Mouse (Mus musculus): ENCODE measurements around the gene Glis3.
A peak's percentile ranks its signal among the peaks of the same experiment; 100 is the strongest.

Gene Glis3

DNA sequence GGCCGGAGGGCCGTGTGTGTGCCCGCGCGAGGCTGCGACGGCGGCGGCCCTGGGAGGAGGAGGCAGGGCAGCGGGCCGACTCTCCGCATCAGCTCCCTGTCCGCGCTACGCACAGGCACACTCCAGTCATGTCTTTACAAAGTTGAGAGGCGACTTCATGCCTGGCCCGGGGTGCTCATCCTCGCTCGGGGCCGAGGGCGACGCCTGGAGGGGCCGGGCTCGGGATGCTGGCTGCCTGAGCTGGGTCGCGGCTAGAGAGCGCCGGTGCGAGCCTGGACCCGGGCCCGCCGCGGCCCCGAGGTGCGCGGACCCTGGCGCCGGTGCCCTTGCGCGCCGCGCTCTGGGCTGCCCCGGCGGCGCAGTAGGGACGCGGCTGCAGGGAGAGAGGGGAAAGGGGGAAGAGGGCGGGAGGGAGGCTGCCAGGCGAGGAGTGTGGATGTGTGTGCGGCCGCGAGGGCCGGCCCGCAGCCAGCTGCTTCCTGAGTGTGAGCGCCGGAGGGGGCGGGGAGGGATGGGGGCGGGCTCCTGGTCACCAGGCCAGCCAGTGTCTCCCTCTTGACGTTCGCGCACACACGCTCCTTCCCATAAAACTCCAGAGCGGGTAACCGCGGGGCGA lies at the start of gene Glis3:
TSS of gene Glis3 (minus strand) at position 302 of the 616 bp plus-strand sequence.
- peak; percentile 69 for DNase-seq

- peak; percentile 81 for DNase-seq
Measured at GRCm38 (mm10) chr19:28726161-28726880, 46.4 kb upstream of the Glis3 start.

- DNase-seq: no peak
Measured at GRCm38 (mm10) chr19:28724641-28725040, 44.8 kb upstream of the Glis3 start.

- no peak for DNase-seq
Measured at GRCm38 (mm10) chr19:28722626-28723025, 42.7 kb upstream of the Glis3 start.

- DNase-seq: no peak
Measured at GRCm38 (mm10) chr19:28721834-28722233, 42.0 kb upstream of the Glis3 start.

DNA sequence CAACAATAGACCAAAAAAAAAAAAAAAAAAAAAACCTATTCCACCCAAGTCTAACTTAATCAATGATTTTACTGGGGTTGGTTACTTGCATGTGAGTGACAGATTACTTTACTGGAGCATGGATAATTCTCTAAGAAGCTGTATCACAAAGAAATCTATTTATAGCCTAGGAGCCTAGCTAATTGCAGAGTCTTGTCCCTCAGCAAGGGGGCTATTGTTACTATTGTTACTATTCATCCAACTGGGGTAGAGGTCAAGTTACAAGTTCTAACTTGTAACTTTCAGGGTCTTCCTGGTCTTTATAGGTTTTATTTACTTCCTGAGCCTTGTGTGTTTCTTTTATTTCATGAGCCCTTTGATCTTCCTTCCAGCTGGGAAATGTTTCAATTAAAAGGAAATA lies 40.1 kb upstream of the Glis3 start:
- DNase-seq: no peak

DNA sequence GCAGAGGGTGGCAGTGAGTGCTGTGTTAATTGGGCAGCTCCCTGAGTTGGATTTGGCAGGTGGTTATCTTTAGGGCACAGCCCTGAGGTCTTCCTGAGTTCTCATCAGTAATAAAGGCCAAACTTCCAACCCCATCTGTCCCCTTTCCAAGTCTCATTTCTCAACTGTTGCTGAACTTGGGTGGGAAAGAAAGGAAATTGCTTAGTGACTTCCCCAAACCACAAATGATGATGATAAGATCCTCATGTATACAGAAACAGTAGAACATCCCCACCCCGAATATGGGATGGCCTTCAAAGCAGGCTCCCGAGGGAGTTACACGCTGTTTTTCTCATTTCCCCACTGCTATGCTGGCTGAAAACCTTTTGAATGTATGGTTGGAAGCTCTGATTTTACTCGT lies 34.8 kb upstream of the Glis3 start:
- DNase-seq: peak; percentile 6

DNA sequence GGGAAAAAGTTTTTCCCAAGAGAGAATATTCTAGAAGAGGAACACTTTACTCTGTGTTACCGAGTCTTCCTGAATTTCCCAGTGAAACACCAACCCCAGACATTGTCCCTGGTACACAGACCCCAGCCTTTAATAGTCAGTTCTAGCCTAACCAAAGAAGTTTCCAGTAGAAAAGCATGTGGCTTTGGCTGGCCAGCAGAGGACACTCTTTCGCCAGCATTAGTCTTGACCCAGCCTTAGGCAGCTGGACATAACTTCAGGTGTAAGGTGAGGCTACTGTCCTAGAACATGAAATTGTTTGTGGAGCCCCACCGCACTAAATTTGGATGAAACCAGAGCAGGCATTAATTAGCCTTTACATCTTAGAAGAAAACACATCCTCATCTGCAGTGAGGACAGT lies 17.8 kb upstream of the Glis3 start:
- DNase-seq: no peak

GRCm38 (mm10) chr19:28686398-28686797 lies 6.5 kb upstream of the Glis3 start:
- no peak for DNase-seq

DNA sequence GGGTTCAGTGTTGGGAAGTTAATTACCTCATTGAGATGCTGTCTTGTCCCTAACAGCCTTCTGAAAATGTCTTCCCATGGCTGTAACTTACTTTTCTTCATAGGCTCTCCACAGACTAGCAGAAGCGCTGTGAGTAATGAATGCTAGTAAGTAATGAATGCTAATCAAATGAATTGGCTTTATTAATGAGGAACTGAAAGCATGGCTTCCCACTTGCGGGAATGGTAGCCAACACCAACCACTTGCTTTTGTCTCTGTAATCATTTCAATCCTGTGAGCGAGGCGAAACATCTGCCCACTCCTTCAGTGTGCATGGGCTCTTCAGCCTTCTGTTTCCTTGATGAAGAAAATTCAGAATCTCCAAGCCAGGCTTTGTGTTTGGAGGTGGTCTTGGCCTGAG lies 5.6 kb upstream of the Glis3 start:
- DNase-seq: no peak

GRCm38 (mm10) chr19:28684347-28684746 lies 4.5 kb upstream of the Glis3 start:
- DNase-seq: no peak

GRCm38 (mm10) chr19:28683346-28683745 lies 3.5 kb upstream of the Glis3 start:
- DNase-seq: no peak

GRCm38 (mm10) chr19:28679291-28679775 lies 544 bp downstream of the Glis3 start:
- peak; percentile 7 for DNase-seq

- DNase-seq: peak; percentile 10
Measured at GRCm38 (mm10) chr19:28678646-28679270, 1.1 kb downstream of the Glis3 start.

DNA sequence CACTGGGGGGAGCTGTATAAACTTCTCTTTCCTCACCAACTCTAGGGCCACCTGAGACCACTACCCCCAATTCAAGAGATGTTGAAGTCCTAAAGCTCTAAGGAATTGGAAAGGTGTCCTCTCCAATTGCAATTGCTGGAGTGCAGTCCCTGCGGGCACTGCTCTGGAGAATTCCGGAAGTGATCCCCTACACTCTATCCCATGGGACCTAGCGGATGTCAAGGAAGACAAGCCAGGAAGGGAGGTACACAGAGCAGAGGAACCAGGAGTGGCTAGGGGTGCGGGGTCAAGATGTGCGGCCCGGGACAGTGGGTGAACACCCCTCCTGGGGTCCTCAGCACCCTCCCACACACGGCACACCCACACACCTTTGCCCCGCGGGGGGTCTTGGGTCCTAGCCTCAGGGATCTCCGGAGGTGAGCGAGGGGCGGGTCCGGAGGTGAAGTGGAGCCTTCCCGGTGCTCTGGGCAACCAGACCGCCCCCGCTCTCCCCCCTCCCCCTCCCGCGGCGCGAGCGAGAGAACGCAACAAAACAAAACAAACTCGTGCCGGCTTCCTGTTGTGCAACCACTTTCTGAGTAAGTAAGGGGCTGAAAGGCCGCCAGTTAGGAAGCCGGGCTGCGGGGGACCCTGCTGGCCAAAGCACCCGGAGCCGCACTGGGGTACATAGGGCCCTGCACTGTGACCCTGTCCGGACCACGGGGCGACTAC lies 2.0 kb downstream of the Glis3 start:
- peak; percentile 68 for DNase-seq

DNA sequence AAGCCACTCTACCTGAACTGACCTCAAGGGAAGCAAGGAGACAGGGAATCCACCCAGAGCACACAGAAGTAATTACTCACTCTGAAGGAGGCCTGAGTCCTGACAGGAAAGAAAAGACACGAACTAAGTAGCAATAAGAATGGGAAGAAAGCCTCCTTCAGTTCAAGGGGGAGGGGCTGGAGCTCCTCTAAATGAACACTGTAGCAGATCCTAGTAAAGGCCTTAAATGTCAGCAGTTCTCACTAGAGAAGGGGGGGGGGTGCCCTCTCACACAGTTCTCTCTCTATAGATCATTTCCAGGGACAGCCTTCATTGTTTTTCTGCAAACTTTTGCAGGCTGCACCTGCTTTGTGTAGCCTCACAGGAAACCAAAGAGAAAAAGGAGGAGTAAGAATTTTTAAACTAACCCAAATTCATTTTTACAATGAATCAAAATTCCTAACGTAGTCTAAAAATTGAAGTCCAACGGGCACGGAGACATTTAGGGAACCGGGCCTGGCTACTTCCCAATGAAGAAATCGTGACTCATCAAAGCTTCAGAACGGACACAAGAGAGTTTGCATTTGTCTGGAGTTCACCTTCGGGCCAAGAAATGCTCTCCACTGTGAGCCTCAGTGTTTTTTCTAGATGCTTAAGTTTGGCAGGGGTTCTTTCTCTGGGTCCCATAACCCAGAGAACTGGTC lies 2.7 kb downstream of the Glis3 start:
- peak; percentile 35 for DNase-seq

DNA sequence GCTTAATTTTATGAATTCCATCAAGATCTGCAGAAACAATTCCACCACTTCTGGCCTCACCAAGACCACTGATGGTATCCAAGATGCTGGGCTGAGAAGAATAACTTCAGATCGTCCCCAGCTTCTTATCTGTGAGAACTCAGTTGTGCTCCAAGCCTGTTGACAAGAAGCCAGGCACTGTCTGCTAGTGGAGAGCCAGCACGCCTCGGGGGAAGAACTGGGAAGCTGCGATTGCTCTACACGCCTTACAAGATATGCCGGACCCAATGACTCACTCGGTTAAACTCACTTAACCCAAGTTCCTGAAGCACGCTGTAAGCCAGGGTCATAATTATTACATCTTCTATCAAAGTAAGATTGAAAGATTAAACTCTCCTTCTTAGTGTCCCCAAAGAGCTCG lies 16.1 kb downstream of the Glis3 start:
- peak; percentile 21 for DNase-seq

- DNase-seq: no peak
Measured at GRCm38 (mm10) chr19:28663148-28663547, 16.7 kb downstream of the Glis3 start.

DNA sequence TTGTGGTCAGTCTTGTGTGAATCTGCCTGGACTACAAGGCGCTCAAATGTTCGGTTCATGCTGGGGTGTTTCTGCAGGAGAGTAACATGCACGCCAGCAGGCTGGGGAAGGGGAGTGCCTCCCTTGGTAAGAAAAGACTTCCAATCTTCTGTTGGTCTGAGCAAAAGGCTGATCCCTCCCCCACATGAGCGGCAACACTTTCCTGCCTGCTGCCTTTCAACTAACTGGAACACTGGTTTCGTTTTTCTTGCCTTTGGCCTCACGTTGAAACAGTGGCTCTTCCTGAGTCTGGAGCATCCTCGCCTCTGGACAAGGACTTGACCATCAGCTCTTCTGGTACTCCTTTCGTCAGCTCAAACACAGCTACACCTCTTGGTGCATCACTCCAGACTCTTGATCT lies 17.4 kb downstream of the Glis3 start:
- DNase-seq: no peak

- no peak for DNase-seq
Measured at GRCm38 (mm10) chr19:28660912-28661311, 19.0 kb downstream of the Glis3 start.

- DNase-seq: no peak
Measured at GRCm38 (mm10) chr19:28657686-28658195, 22.1 kb downstream of the Glis3 start.

DNA sequence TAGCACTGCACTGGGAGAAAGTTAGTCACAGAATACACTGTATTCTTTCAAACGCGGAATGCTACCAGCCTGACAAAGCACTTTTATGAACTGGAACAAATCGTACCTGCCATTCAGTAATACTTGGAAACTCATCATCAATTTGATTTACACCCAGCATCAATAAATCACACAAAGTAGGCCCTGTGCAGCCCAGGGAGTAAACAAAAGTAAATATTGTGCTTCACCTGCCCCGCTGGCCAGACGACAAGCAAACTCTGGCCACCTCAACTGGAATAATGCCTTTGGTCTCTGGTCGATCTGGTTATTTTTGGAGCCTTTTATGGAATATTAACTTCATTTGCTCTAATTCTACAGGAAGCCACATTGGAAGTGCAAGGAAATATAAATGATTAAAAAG lies 23.0 kb downstream of the Glis3 start:
- no peak for DNase-seq

- no peak for DNase-seq
Measured at GRCm38 (mm10) chr19:28655166-28655565, 24.7 kb downstream of the Glis3 start.
